Comparison of ENCODE assay signal across 9 mouse cellular contexts in genomic region chr2:51145838-51146470, GRCm38 (mm10). TPM values are rescaled to one million over a fixed set of nuclear protein-coding genes. Genes with fewer than 3 reads are reported as not detected.
A peak's percentile ranks its signal among the peaks of the same experiment; 100 is the strongest.
DNase-seq lines count a peak whose midpoint lies in the region; ATAC-seq and TF ChIP-seq lines count a peak whose summit lies in the region.
"Had no signal": no experiment of that assay in that cellular context is flagged by ENCODE, and none has a peak within 500 bp of the region (broad histone marks: within the 10 kb centered on the region; RNA-seq: fewer than 3 reads in every experiment).

No protein-coding gene starts in this region.

- 84% methylated on average over 7 of the region's 7 CpGs for WGBS in spleen, adult 2 months
- WGBS in embryonic facial prominence, embryonic 15.5 days = 14% methylated on average over 7 of the region's 7 CpGs
- WGBS in heart, embryonic 12.5 days = 12% methylated on average over 7 of the region's 7 CpGs
- 31% methylated on average over 7 of the region's 7 CpGs for WGBS in liver, embryonic 15.5 days (ENCODE audit: insufficient replicate concordance)
- WGBS in neural tube, embryonic 15.5 days = 6% methylated on average over 7 of the region's 7 CpGs

- H3K9ac ChIP-seq in embryonic facial prominence, embryonic 15.5 days = peak overlapping the region; percentile 99; the same call in 1 of the 2 replicates
- H3K9ac ChIP-seq in heart, embryonic 12.5 days = peak overlapping the region; percentile 96
- no peak overlapping the region for H3K9ac ChIP-seq in liver, embryonic 15.5 days
- H3K9ac ChIP-seq in neural tube, embryonic 15.5 days (replicated peaks) = peak overlapping the region; percentile 93

- ATAC-seq in embryonic facial prominence, embryonic 15.5 days (ENCODE audit: insufficient number of reproducible peaks, low FRiP score, low TSS enrichment, low read depth) = no peak
- ATAC-seq in heart, embryonic 12.5 days (ENCODE audit: insufficient number of reproducible peaks, low FRiP score) = no peak
- ATAC-seq in liver, embryonic 15.5 days (ENCODE audit: insufficient read depth) = no peak
- 0 out of 2 replicates have a peak, but pooled peaks have one; percentile 13 for ATAC-seq in neural tube, embryonic 15.5 days (ENCODE audit: low FRiP score)

- H3K36me3 ChIP-seq in spleen, adult 2 months (ENCODE audit: control insufficient read depth, insufficient read depth, low read length) = no peaks in the 10 kb centered on the region
- H3K36me3 ChIP-seq in embryonic facial prominence, embryonic 15.5 days = 0 out of 2 replicates have a peak, but pooled peaks cover 4% of the 10 kb centered on the region
- H3K36me3 ChIP-seq in heart, embryonic 12.5 days = no peaks in the 10 kb centered on the region
- H3K36me3 ChIP-seq in liver, embryonic 15.5 days (replicated peaks) = no peaks in the 10 kb centered on the region
- H3K36me3 ChIP-seq in neural tube, embryonic 15.5 days = no peaks in the 10 kb centered on the region

- no peak for DNase-seq in spleen, adult 2 months (ENCODE audit: low read depth in 1 of 2, low spot score in 2 of 2)
- DNase-seq in spleen, adult 18-20 months = no peak
- DNase-seq in kidney, postnatal 4 days = peak; percentile 49 to 62
- no peak for DNase-seq in spleen, postnatal 14 days (ENCODE audit: low spot score in 2 of 2)

- H3K9me3 ChIP-seq in embryonic facial prominence, embryonic 15.5 days (replicated peaks) = no peaks in the 10 kb centered on the region
- no peaks in the 10 kb centered on the region for H3K9me3 ChIP-seq in heart, embryonic 12.5 days (replicated peaks)
- H3K9me3 ChIP-seq in liver, embryonic 15.5 days (replicated peaks) = no peaks in the 10 kb centered on the region
- H3K9me3 ChIP-seq in neural tube, embryonic 15.5 days (replicated peaks) = no peaks in the 10 kb centered on the region
- H3K9me3 ChIP-seq: megakaryocyte, embryonic 14.5 days had no signal

- H3K27me3 ChIP-seq in spleen, adult 2 months (ENCODE audit: control insufficient read depth, insufficient read depth, low read length) = peaks cover 14% of the 10 kb centered on the region
- H3K27me3 ChIP-seq in embryonic facial prominence, embryonic 15.5 days = no peaks in the 10 kb centered on the region
- H3K27me3 ChIP-seq in heart, embryonic 12.5 days (replicated peaks) = peaks cover 5% of the 10 kb centered on the region; the same call in 1 of the 2 replicates
- peaks cover 34% of the 10 kb centered on the region for H3K27me3 ChIP-seq in liver, embryonic 15.5 days
- no peaks in the 10 kb centered on the region for H3K27me3 ChIP-seq in neural tube, embryonic 15.5 days (replicated peaks)

- no peak for TF ChIP-seq CTCF in spleen, adult 2 months (IDR thresholded peaks at IDR 0.05; ENCODE audit: extremely low read depth, insufficient read depth, insufficient read length, insufficient replicate concordance)

- H3K4me2 ChIP-seq in embryonic facial prominence, embryonic 15.5 days (replicated peaks) = peak overlapping the region; percentile 59
- H3K4me2 ChIP-seq in heart, embryonic 12.5 days = peak overlapping the region; percentile 76
- H3K4me2 ChIP-seq in liver, embryonic 15.5 days = peak overlapping the region; percentile 56
- peak overlapping the region; percentile 72 for H3K4me2 ChIP-seq in neural tube, embryonic 15.5 days

- H3K4me3 ChIP-seq in spleen, adult 2 months (ENCODE audit: extremely low read depth, insufficient read depth, insufficient read length) = peak overlapping the region; percentile 44
- peak overlapping the region; percentile 91 for H3K4me3 ChIP-seq in embryonic facial prominence, embryonic 15.5 days (replicated peaks)
- peak overlapping the region; percentile 96 for H3K4me3 ChIP-seq in heart, embryonic 12.5 days
- H3K4me3 ChIP-seq in liver, embryonic 15.5 days (replicated peaks) = peak overlapping the region; percentile 61
- H3K4me3 ChIP-seq in neural tube, embryonic 15.5 days (replicated peaks) = peak overlapping the region; percentile 83

- H3K27ac ChIP-seq in spleen, adult 2 months (ENCODE audit: insufficient read depth, low read length) = no peak overlapping the region
- H3K27ac ChIP-seq in embryonic facial prominence, embryonic 15.5 days (replicated peaks) = peak overlapping the region; percentile 94
- peak overlapping the region; percentile 65 for H3K27ac ChIP-seq in heart, embryonic 12.5 days (ENCODE audit: poor library complexity, severe bottlenecking)
- no peak overlapping the region for H3K27ac ChIP-seq in liver, embryonic 15.5 days (replicated peaks)
- H3K27ac ChIP-seq in neural tube, embryonic 15.5 days (replicated peaks) = peak overlapping the region; percentile 93

- no peak for TF ChIP-seq POLR2A in spleen, adult 2 months (IDR thresholded peaks at IDR 0.05; ENCODE audit: low read depth, low read length)

- peaks cover 3% of the 10 kb centered on the region; the same call in 1 of the 2 replicates for H3K4me1 ChIP-seq in spleen, adult 2 months (ENCODE audit: control insufficient read depth, insufficient read depth, insufficient read length)
- peaks cover 35% of the 10 kb centered on the region for H3K4me1 ChIP-seq in embryonic facial prominence, embryonic 15.5 days
- H3K4me1 ChIP-seq in heart, embryonic 12.5 days (replicated peaks) = peaks cover 43% of the 10 kb centered on the region
- H3K4me1 ChIP-seq in liver, embryonic 15.5 days (replicated peaks) = no peaks in the 10 kb centered on the region; the same call in 1 of the 2 replicates
- H3K4me1 ChIP-seq in neural tube, embryonic 15.5 days = peaks cover 38% of the 10 kb centered on the region

RNA-seq across cellular contexts. Expression of gene Rnd3, which starts 3.0 kb away (rescaled TPM):
- polyA plus RNA-seq in spleen, adult 2 months (2012; rRNA removed) = 1.4 and 2.0 TPM in 2 replicates
- polyA plus RNA-seq in embryonic facial prominence, embryonic 15.5 days (2015; fragmentation: Nextera tagmentation; extraction: Ambion mirVana) = 110 and 112 TPM in 2 replicates
- polyA plus RNA-seq in heart, embryonic 12.5 days (2016; fragmentation: Nextera tagmentation; extraction: Ambion mirVana) = 38.2 and 40.2 TPM in 2 replicates
- 11.7 and 12.9 TPM in 2 replicates for polyA plus RNA-seq in liver, embryonic 15.5 days (2015; fragmentation: Nextera tagmentation; extraction: Ambion mirVana)
- 79.0 and 84.6 TPM in 2 replicates for polyA plus RNA-seq in neural tube, embryonic 15.5 days (2015; fragmentation: Nextera tagmentation; extraction: Ambion mirVana)

Comparison
In these comparisons a context has a peak if more than half of its experiments do, and no peak if none do; other contexts are left out.
1. DNase-seq: peak in kidney, postnatal 4 days (2 of 2); none in spleen, adult 2 months (0 of 2), spleen, adult 18-20 months (0 of 2) and spleen, postnatal 14 days (0 of 2).
2. H3K27ac ChIP-seq: peak in embryonic facial prominence, embryonic 15.5 days (single experiment), heart, embryonic 12.5 days (single experiment) and neural tube, embryonic 15.5 days (single experiment); none in spleen, adult 2 months (single experiment) and liver, embryonic 15.5 days (single experiment).
3. H3K4me3 ChIP-seq: peak in every context shown above with its lines; median percentile 96 in heart, embryonic 12.5 days; 91 in embryonic facial prominence, embryonic 15.5 days; 83 in neural tube, embryonic 15.5 days; 61 in liver, embryonic 15.5 days; 44 in spleen, adult 2 months.
4. Peak in every context shown above with its lines, with median percentiles within 50 percentile points of each other: H3K4me2 ChIP-seq.